Mouse (Mus musculus) liver, adult 2 months (tissue): ENCODE data around the gene Tas2r113.

Experiments
- CTCF ChIP-seq: fragments of 200-500 bp; IDR thresholded peaks from 2 replicates; pipeline ENCODE4 v1.5.1; 2011; ENCODE audit warnings: low read depth, low read length, control low read depth
- POLR2A ChIP-seq: fragments of 200-500 bp; IDR thresholded peaks from 2 replicates; pipeline ENCODE4 v1.6.1; 2011; ENCODE audit warnings: low read length, control low read depth; ENCODE audit not compliant: insufficient read depth; ENCODE audit errors: extremely low read depth

DNA sequence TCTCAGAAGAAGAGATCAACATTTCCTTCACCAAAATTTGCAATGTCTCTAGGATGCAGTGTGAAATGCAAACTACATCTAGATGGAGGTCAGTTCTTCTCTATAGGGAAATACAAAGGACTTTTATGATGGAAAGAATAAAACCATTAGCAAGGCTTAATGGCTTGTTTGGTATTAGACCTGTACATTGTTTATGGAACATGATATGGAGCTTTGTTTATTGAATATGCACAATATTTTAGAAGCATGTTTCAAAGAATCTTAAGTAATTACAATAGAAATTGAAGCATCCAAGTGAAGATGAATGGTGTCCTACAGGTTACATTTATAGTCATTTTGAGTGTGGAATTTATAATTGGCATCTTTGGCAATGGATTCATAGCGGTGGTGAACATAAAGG lies 37.7 kb upstream of the Tas2r113 start, which contains the start of gene Tas2r116:
- no peak for TF ChIP-seq CTCF
- TF ChIP-seq POLR2A = no peak
